Mouse (Mus musculus): ENCODE results near the gene Psmc3ip. TPM values are rescaled to one million over a fixed set of nuclear protein-coding genes. Genes with fewer than 3 reads are reported as not detected.

Gene Psmc3ip
- total RNA-seq, 4 experiments from 2014 or later: 2.2 to 4.7 (median 3.8) TPM

- no peak for DNase-seq (ENCODE audit: low spot score in 2 of 2)
Observed at GRCm38 (mm10) chr11:101053974-101054373, 41.3 kb downstream of the Psmc3ip start.

- no peak for DNase-seq (ENCODE audit: low spot score in 2 of 2)
Observed at GRCm38 (mm10) chr11:101052751-101053473, 42.3 kb downstream of the Psmc3ip start.

- DNase-seq (ENCODE audit: low spot score in 2 of 2): no peak
Observed at GRCm38 (mm10) chr11:101051617-101052016, 43.6 kb downstream of the Psmc3ip start.

GRCm38 (mm10) chr11:101051051-101051493 lies 44.2 kb downstream of the Psmc3ip start:
- DNase-seq (ENCODE audit: low spot score in 2 of 2): no peak

GRCm38 (mm10) chr11:101050359-101050758 lies 44.9 kb downstream of the Psmc3ip start:
- no peak for DNase-seq (ENCODE audit: low spot score in 2 of 2)

GRCm38 (mm10) chr11:101047502-101047901 lies 47.7 kb downstream of the Psmc3ip start:
- DNase-seq (ENCODE audit: low spot score in 2 of 2): no peak

- DNase-seq (ENCODE audit: low spot score in 2 of 2): no peak
Observed at GRCm38 (mm10) chr11:101046440-101046839, 48.8 kb downstream of the Psmc3ip start.

GRCm38 (mm10) chr11:101045826-101046225 lies 49.4 kb downstream of the Psmc3ip start:
- DNase-seq (ENCODE audit: low spot score in 2 of 2): no peak

Small RNA genes within 50 kb of the gene (microRNA-seq; reads per million reads assigned to microRNA genes)
- 0 reads per million in 2 experiments for gene Gm27626

Other genes with a start within 250 kb of the Psmc3ip start
- gene Stat5b, start 244.7 kb downstream of the Psmc3ip start, total RNA-seq (2022): 10 to 100 TPM; 26.8 to 30.9 (median 30.6) TPM
- gene Stat5a, start 236.1 kb downstream of the Psmc3ip start, total RNA-seq (2022): 1 to 10 TPM; 2.0 to 2.8 (median 2.1) TPM
- gene Stat3, start 155.9 kb downstream of the Psmc3ip start, total RNA-seq (2022): 10 to 100 TPM; 39.0 to 54.7 (median 46.3) TPM
- 10 to 100 TPM; 18.7 to 20.9 (median 20.8) TPM for gene Cavin1, start 124.5 kb downstream of the Psmc3ip start, total RNA-seq (2022)
- gene Atp6v0a1, start 86.0 kb downstream of the Psmc3ip start, total RNA-seq (2022): 100 to 1,000 TPM; 407 to 438 (median 419) TPM
- gene Naglu, start 25.4 kb downstream of the Psmc3ip start, total RNA-seq (2022): 10 to 100 TPM; 10.4 to 18.5 (median 12.8) TPM
- gene Hsd17b1, start 17.0 kb downstream of the Psmc3ip start, total RNA-seq (2022): 1 to 10 TPM in 1 of 4 experiments, under 1 TPM in 3; 0.46 to 1.8 (median 0.60) TPM
- gene Coasy, start 12.9 kb downstream of the Psmc3ip start, total RNA-seq (2022): 10 to 100 TPM; 20.7 to 26.2 (median 23.7) TPM
- gene Mlx, start 8.2 kb downstream of the Psmc3ip start, total RNA-seq (2022): 10 to 100 TPM; 31.1 to 41.9 (median 37.1) TPM
- 10 to 100 TPM; 50.1 to 52.2 (median 50.9) TPM for gene Retreg3, start 24.5 kb upstream of the Psmc3ip start, total RNA-seq (2022)
- 10 to 100 TPM; 47.1 to 49.2 (median 47.9) TPM for gene Tubg1, start 24.5 kb upstream of the Psmc3ip start, total RNA-seq (2022)
- gene Tubg2, start 60.5 kb upstream of the Psmc3ip start, total RNA-seq (2022): 10 to 100 TPM; 53.1 to 58.8 (median 56.7) TPM
- 100 to 1,000 TPM; 173 to 184 (median 176) TPM for gene Cntnap1, start 75.1 kb upstream of the Psmc3ip start, total RNA-seq (2022)
- 10 to 100 TPM; 13.5 to 15.9 (median 15.3) TPM for gene Plekhh3, start 75.9 kb upstream of the Psmc3ip start, total RNA-seq (2022)
- gene Ccr10, start 80.0 kb upstream of the Psmc3ip start, total RNA-seq (2022): under 1 TPM in 2 of 4 experiments, not detected in 2; 0.18 to 0.34 TPM
- 10 to 100 TPM; 62.4 to 63.9 (median 63.7) TPM for gene Ezh1, start 131.0 kb upstream of the Psmc3ip start, total RNA-seq (2022)
- gene Ramp2, start 150.6 kb upstream of the Psmc3ip start, total RNA-seq (2022): 10 to 100 TPM; 32.9 to 51.1 (median 37.6) TPM
- 10 to 100 TPM; 56.7 to 70.0 (median 65.8) TPM for gene Vps25, start 158.3 kb upstream of the Psmc3ip start, total RNA-seq (2022)
- gene Wnk4, start 165.1 kb upstream of the Psmc3ip start, total RNA-seq (2022): 10 to 100 TPM; 11.1 to 12.2 (median 11.6) TPM
- gene Cntd1, start 183.6 kb upstream of the Psmc3ip start, total RNA-seq (2022): under 1 TPM; 0.25 to 0.55 (median 0.35) TPM
- gene Coa3, start 183.7 kb upstream of the Psmc3ip start, total RNA-seq (2022): 100 to 1,000 TPM in 2 of 4 experiments, 10 to 100 TPM in 2; 95.8 to 105 (median 101) TPM
- gene Becn1, start 206.8 kb upstream of the Psmc3ip start, total RNA-seq (2022): 100 to 1,000 TPM; 178 to 237 (median 199) TPM
- gene Psme3, start 220.8 kb upstream of the Psmc3ip start, total RNA-seq (2022): 100 to 1,000 TPM; 108 to 132 (median 125) TPM
- 1 to 10 TPM; 3.8 to 5.3 (median 4.7) TPM for gene Aoc2, start 229.6 kb upstream of the Psmc3ip start, total RNA-seq (2022)
- under 1 TPM; 0.39 to 0.75 (median 0.59) TPM for gene Aoc3, start 235.2 kb upstream of the Psmc3ip start, total RNA-seq (2022)